Mouse (Mus musculus): ENCODE results near the gene Mbd3.
"Not testable (repeated sequence)": the region's sequence is repeated elsewhere in the genome, so short reads cannot be mapped to it uniquely, and the experiment has no call there.

The Mbd3 gene

DNA sequence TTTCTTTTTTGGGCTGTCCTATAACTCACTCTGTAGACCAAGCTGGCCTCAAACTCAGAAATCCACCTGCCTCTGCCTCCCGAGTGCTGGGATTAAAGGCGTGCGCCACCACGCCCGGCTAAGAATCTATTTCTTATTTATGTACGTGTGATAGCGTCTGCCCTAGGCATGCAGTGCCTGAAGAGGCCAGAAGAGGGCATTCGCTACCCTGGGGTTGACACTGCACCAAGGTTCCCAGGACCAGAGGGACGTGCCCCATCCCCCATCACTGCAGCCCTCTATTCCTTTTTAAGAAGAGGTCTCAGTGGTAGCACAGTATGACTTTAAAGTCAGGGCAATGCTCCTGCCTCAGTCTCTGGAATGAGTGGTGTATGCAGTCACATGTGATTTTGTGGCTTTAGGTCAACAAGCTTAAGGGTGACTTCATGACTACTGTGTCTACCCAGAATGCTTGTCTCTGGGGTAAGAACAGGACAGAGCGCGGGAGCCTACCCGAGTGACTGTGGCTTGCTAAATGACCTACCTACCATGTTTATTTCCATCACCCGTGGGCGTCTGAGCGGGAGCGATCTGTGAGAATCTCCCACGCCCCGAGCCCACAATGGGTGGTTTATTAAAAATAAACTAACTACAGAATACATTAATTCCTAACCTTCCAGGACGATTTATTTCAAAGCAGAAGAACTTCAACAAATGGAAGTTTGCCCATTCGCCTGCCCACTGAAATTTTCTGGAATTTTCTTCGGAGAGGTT lies 29.2 kb downstream of the Mbd3 start:
- DNase-seq (ENCODE audit: low spot score in 2 of 2) = no peak

DNA sequence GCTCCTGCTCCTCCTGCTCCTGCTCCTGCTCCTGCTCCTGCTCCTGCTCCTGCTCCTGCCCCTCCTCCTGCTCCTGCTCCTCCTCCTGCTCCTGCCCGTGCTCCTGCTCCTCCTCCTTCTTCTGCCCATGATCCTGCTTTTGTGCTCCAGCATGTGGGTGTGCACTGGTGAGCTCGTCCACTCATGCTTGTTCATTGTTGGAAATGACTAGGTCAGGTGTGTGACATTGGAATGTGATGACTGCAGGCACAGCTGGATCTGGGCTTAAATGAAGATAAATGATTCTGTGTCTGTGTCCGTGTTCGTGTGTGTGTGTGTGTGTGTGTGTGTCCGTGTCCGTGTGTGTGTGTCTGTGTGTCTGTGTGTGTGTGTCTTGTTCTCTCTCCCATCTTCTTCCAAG lies 31.0 kb downstream of the Mbd3 start:
- no peak for DNase-seq (ENCODE audit: low spot score in 2 of 2)

GRCm38 (mm10) chr10:80367954-80368353 lies 31.4 kb downstream of the Mbd3 start:
- no peak for DNase-seq (ENCODE audit: low spot score in 2 of 2)

GRCm38 (mm10) chr10:80365736-80366135 lies 33.6 kb downstream of the Mbd3 start:
- DNase-seq (ENCODE audit: low spot score in 2 of 2) = no peak

DNA sequence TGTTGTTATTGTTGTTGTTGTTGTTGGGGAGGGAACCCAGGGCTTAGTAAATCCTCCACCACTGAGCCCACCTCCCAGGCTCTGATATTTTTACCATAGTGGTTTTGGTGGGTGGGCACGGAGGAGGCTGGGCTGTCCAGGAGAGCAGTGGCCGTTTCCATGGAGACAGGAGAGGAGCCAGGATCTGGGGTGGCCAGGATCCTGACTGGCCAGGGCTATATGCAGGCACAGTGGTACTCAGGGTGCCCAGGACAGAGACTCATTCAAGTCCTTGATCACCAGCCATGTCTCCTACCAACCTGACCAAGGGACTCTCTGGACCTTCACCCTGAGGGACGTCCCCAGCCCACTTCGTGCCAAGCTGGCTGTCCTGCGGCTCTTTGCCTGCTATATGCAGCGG lies 35.6 kb downstream of the Mbd3 start:
- no peak for DNase-seq (ENCODE audit: low spot score in 2 of 2)

- no peak for DNase-seq (ENCODE audit: low spot score in 2 of 2)
Measured at GRCm38 (mm10) chr10:80357994-80358639, 41.2 kb downstream of the Mbd3 start.

GRCm38 (mm10) chr10:80357336-80357735 lies 42.0 kb downstream of the Mbd3 start:
- DNase-seq (ENCODE audit: low spot score in 2 of 2) = no peak

DNA sequence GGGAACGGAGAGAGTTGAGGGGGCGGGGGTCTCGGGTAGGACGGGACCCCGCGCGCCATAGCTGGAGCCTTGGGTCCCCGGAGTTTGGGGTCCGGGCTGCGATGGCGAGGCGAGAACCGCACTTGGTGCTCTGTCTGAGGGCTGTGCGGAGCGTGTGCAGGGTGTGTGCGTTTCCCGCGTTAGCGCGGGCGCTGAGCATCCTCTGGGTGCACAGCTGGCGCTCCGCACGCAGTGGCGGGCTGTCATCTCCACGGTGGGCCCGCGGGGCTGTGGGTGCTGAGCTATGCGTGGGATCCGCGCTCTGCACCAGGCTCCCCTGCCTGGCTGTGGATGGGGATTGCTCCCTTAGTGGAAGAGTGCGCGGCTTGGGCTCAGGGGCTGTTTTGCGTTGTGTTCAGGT lies 42.6 kb downstream of the Mbd3 start:
- no peak for DNase-seq (ENCODE audit: low spot score in 2 of 2)

- no peak for DNase-seq (ENCODE audit: low spot score in 2 of 2)
Measured at GRCm38 (mm10) chr10:80356001-80356682, 43.2 kb downstream of the Mbd3 start, which contains the start of gene Plk5. Plk5 (plus strand) TSS chr10:80356459.

GRCm38 (mm10) chr10:80355431-80355830 lies 43.9 kb downstream of the Mbd3 start:
- DNase-seq (ENCODE audit: low spot score in 2 of 2) = no peak

DNA sequence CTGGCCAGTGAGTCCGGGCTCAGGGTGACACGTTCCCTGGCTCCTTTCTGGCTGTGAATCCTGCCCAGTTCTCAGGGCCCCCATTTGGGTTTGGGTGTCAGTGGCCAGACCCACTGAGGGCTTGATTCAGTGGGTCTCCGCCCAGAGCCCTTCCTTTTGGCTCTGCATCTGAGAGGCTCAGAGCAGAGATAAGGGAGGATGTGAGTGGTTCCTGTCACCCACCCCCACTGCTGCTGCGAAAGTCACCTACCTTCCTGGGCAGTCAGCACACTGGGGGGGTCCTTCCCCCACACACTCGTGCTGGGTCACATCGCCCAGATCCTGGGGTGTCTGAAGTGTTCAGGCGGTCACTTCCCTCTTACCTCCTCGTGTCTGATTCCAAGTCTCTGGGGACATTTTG lies 46.6 kb downstream of the Mbd3 start:
- no peak for DNase-seq (ENCODE audit: low spot score in 2 of 2)

DNA sequence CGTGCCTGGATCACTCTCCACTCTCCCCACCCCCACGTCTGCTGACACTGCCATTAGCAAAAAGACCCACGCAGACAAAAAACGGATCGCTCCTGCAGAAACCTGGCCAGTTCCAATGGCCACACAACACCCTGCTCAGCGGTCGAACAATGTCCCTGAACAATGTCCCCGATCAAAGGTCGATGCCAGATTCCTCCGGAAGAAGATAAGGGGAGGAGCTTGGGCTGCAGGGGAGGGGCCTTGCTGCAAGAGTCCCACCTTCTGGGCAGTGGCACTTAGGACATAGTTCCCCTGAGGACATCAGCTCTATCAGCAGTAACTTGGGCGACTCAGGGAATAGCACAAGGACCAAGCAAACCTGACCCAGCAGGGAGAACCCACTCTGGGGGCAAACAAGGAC lies 47.5 kb downstream of the Mbd3 start:
- DNase-seq (ENCODE audit: low spot score in 2 of 2) = no peak

DNA sequence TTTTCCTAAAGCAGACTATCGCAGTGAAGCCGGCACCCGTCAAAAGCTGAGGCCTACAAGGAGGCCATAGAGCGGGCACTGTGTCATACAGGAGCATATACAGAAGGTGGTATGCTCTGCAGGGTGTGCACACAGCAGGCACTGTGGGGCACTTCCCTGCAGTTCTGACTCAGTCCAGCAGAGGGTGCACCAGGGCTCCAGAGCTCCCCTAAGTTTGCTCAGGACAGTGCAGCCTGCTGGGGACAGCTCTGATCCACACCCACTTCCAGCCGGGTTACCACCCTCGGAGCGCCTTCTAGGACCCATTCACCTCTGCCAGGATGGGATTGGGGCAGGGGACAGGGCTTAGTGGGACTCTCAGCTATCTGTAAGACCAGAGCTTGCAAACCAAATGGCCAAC lies 49.1 kb downstream of the Mbd3 start:
- DNase-seq (ENCODE audit: low spot score in 2 of 2) = peak; percentile 82 to 88

DNA sequence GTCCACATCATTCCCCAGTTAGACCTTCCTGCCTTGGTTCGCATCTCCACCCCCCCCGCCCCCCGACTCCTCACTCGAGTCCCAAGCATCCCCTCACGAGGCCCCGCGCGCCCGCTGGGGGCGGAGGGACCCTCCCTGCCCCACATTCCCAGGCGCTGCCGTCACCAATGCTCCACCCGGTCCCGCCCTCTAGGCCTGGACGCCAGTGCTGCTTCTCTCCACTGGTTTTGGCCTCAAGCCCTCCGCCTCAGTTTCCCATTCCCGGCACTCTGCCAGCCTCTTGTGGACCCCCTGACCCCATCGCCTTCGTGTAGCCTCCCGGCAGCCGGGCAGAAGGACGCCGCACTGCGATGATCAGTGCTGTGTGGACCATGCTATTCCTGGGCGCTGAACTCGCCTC lies 50.4 kb downstream of the Mbd3 start:
- DNase-seq (ENCODE audit: low spot score in 2 of 2) = no peak

DNA sequence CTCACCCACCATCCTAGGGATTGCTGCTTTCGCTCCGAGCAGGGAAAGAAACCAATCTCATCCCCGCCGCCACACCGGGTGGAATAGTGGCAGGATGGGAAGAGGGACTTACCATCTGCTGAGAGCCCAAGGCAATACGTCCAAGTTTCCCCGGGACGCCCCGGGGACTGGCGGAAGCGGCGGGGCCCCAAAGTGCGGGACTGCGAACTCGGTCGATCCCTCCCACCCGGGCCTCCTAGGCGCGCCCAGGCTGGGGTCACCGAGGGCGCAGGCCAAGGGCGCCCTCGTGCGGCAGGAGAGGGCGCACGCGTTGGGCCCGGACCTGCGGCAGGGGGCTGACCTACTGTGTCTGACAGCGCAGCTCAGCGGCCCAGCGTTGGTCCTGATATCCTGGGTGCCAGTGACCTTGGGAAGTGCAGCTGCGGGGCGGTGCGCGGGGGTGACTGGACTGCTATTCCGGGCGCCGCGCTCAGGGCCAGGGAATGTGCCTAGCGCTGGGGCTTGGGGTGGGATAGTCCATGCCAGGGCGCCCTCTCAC lies 51.0 kb downstream of the Mbd3 start, which contains the start of gene Adamtsl5:
Adamtsl5 (minus strand) TSS at position 169 of the 538 bp plus-strand sequence.
- no peak for DNase-seq (ENCODE audit: low spot score in 2 of 2)

DNA sequence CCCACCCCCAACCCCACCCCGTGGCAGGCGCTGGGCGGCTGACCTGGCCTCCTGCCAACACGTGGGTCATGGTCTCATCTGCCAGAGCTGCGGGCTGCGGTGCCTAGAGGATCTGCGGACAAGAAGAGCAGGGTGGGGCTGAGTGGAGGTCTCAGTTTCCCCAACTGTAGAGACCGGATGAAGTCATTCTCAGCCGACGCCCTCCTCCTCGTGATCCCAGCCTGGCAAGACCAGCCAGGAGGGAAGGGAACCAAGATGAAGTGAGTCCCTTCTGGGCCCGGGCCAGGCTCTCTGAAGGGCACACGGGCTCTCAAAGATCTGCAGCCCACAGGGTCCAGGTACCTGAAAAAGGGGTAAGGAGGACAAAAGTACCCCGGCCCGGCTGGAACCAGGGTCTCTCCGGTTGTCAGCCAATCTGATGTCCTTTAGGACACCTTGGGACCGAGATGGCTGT lies 51.8 kb downstream of the Mbd3 start:
- no peak for DNase-seq (ENCODE audit: low spot score in 2 of 2)

GRCm38 (mm10) chr10:80345929-80346328 lies 53.4 kb downstream of the Mbd3 start:
- DNase-seq (ENCODE audit: low spot score in 2 of 2) = not testable (repeated sequence)

DNA sequence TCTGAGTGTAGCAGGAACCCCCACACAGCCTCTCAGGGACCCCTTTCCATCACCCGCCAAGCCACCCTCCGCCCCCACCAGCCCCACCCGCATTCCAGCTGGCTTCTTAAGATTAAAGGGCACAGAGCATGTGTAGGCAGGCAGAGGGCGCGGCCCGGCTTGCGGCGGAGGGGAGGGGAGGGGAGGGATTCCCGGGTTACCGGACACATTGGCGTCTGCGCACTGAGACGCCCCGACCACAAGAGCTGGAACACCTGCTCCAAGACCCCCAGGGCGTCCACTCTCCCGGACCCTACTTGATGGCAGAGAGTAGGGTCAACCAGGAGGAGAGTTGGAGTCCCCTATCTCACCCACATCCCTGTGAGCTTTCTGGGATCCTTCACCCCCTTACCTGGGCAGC lies 54.2 kb downstream of the Mbd3 start:
- no peak for DNase-seq (ENCODE audit: low spot score in 2 of 2)

DNA sequence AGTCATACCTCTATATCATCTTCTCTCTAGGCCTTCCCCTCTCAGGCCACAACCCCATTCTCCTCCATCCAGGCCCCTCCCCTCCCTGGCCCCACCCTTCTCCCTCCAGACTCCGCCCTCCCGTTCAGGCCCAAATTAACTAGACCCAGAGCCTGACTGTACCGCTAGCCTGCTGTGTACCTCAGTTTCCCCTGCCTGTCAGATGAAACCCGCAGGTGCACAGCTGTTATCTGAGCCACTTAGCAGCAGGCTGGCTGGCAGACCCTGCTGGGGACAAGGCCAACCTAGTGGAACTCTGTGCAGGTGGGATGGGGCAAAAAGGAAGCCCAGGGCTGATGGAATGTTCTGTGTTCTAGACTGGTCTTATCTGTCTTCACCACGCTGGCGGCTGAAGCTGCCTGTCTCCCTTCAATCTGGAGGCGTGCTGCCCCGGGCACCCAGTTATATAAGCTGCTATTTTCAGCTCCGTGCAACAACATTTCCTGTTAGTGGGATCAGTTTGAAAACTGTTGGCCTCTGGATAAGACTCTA lies 55.2 kb downstream of the Mbd3 start:
- no peak for DNase-seq (ENCODE audit: low spot score in 2 of 2)

GRCm38 (mm10) chr10:80343425-80343895 lies 55.9 kb downstream of the Mbd3 start:
- no peak for DNase-seq (ENCODE audit: low spot score in 2 of 2)

DNA sequence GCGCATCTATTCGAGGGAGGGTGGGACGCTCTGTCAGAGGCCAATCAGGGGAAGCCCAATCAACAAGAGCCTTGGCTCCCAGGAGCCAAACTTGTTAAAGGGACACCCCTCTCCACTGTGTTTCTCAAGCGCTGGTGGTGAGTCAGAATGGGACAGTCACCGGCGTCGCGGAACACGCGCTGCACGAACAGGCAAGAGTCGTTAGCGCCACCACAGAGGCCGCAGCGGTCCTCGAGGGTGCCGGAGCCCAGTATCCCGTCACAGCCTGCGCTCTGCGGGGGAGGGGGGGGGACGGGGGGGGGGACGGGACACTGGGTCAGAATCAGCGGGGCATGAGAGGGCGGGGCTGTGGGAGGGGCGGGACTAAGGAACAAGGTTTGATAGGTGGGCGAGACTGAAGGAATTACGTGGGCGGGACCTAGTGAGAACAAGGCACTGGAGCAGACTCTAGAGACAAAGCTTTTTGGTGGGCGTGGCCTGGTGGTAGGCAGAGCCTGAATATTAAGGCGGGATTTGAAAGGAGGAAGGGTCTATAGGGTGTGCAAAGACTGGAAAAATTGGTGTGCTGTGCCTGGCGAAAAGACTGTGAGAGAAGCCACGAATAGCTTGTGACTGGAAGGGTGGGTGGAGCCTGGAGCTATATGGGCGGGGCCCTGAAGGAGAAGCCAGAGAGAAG lies 56.5 kb downstream of the Mbd3 start:
- no peak for DNase-seq (ENCODE audit: low spot score in 2 of 2)
